Mouse (Mus musculus): Measurements from ENCODE around the gene Smox. TPM values are rescaled to one million over a fixed set of nuclear protein-coding genes. Genes with fewer than 3 reads are reported as not detected.
A peak's percentile ranks its signal among the peaks of the same experiment; 100 is the strongest.

Gene Smox
- total RNA-seq, 2 experiments from 2014 or later, result 84.5 to 85.8 TPM

- H3K27ac ChIP-seq, result peak overlapping the region; percentile 36
- TF ChIP-seq CTCF (conservative IDR thresholded peaks at IDR 0.05), result no peak
Measured at GRCm38 (mm10) chr2:131505431-131505830, 14.1 kb downstream of the Smox start.

DNA sequence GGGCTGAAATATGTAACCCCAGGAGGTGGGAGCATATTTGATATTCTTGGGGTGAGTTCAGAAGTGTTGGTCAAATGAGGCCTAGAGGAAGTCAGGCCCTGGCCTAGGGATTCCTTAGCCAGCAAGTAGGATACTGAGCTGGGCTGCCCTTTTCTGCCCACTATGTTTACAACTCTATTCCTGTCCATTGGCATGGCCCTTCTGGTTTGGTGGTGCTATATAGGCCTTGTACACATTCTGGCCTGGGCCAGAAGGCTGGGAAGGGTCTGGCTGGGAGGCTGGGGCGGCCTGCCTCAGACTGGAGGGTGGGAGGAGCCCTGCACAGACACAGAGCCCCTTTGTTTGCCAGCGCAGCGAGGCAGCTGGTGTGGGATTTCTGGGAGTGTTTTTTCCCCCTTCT is 15.1 kb downstream of the Smox start:
- Histone ChIP-seq H3K27ac (peak overlapping the region; percentile 81), H3K4me3 (no peak overlapping the region)
- TF ChIP-seq CTCF (conservative IDR thresholded peaks at IDR 0.05), result no peak
- no peak for DNase-seq (ENCODE audit: low spot score in 2 of 2)

More at GRCm38 (mm10) chr2:131505431-131505830, 14.1 kb downstream of the Smox start:
- no peak overlapping the region for H3K4me3 ChIP-seq
- no peak for DNase-seq (ENCODE audit: low spot score in 2 of 2)

DNA sequence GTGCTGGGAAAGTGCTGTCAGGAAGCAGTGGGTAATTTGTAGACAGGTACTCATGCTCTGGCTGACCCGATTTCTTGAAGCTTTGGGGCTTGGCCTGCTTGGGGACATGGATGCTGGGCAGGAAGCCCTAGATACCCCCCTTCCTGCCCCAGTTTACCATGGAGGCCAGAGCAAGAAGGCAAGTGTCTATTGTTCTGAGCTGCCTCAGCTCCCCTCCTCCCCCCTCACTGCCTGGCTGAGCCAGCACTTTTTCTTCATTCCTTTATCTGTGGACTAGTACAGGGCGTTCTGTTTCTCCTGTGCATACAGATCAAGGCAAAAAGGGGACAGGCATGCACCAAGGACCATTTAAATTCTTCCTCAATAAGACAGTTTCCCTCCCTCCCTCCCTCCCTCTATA is 17.2 kb downstream of the Smox start:
- H3K4me3 ChIP-seq, result no peak overlapping the region
- peak; percentile 55 to 77 for DNase-seq (ENCODE audit: low spot score in 2 of 2)
- peak overlapping the region; percentile 81 for H3K27ac ChIP-seq
- TF ChIP-seq CTCF (conservative IDR thresholded peaks at IDR 0.05), result no peak

DNA sequence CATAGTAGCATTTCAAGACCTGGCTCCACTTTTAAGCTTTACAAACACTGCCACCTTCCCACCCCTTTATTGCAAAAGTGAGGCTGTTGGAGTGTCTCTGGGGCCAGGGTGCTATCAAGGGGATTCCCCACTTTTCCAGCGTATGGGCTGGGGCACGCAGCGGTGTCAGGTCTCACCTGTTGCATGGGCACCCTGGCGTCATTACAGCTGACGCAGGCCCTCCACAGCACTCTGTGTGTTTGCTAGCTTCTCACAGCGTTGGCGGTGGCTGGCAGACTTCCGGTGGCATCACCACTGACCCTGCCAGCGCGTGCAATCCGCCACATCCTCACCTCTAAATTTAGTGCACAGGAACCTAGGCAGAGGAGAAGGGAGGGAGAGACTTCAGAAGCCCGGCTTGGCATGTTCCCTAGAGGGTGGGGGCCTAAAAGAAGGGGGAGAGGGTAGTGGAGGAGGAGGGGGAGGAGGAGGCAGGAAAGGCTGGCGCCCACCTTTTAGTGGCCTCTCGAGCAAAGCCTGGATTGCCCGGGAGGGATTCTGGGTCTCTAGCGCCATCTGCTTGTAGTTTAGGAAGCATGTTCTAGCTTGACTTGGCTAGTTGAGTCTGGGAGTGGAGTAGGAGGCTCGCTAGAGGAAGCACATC is 18.5 kb downstream of the Smox start:
- DNase-seq (ENCODE audit: low spot score in 2 of 2), result peak; percentile 72 to 74
- Histone ChIP-seq H3K27ac (peak overlapping the region; percentile 81), H3K4me3 (peak overlapping the region; percentile 40)
- TF ChIP-seq CTCF (conservative IDR thresholded peaks at IDR 0.05), result peak; percentile 91

DNA sequence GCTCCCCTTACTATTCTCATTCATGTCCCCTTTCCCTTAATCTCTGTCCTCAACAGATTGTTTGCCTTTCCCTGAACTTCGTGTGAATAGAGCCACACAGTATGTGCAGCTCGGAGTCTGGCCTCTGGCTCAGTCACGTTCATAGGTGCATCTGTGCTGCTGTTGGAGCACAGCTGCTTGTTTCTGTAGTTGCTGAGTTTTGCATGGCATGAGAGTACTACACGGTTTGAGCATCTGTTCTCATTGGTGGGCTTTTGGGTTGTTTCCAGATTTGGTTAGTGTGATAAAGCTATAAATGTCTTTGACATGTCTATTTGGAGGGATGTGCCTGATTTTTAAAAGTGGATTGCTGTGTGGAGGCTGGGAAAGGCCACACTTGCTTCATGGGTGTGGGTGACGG is 19.2 kb downstream of the Smox start:
- Histone ChIP-seq H3K27ac (peak overlapping the region; percentile 81), H3K4me3 (peak overlapping the region; percentile 22)
- TF ChIP-seq CTCF (conservative IDR thresholded peaks at IDR 0.05), result no peak
- no peak for DNase-seq (ENCODE audit: low spot score in 2 of 2)

GRCm38 (mm10) chr2:131513477-131513876 is 22.2 kb downstream of the Smox start:
- Histone ChIP-seq H3K27ac (peak overlapping the region; percentile 46), H3K4me3 (no peak overlapping the region)
- TF ChIP-seq CTCF (conservative IDR thresholded peaks at IDR 0.05), result no peak
- DNase-seq (ENCODE audit: low spot score in 2 of 2), result no peak

DNA sequence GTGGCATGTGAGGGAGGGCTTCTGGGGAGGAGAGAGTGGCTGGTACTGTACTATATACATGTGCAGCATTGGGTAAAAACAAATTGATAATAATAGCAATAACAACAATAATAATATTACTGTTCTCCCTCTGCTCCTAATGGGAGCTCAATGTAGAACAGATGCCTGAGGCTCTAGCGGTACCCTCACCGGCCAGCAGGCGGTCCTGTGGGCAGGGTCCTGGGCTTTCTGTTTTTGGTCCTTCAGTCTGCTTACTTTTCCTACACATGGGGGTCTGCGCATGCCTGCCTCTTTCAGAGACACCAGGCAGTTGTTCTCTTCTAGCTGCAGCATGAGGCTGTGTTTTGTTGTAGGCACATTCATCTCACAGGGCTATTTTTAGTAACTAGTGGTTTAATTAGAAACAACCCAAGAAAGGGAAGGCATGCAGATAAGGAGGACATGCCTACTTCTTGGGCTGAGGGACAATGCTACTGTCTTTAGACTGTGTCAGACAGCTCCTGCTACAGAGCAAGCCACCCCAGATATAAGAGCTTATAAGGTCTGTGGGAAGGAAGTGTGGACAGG is 22.8 kb downstream of the Smox start:
- no peak for DNase-seq (ENCODE audit: low spot score in 2 of 2)
- peak overlapping the region; percentile 46; the same call in 1 of the 2 replicates for H3K27ac ChIP-seq
- no peak overlapping the region for H3K4me3 ChIP-seq
- TF ChIP-seq CTCF (conservative IDR thresholded peaks at IDR 0.05), result peak; percentile 56

- Histone ChIP-seq H3K4me3 (no peak overlapping the region), H3K27ac (no peak overlapping the region)
- peak; percentile 35 for TF ChIP-seq CTCF (conservative IDR thresholded peaks at IDR 0.05)
- no peak for DNase-seq (ENCODE audit: low spot score in 2 of 2)
Measured at GRCm38 (mm10) chr2:131517550-131517949, 26.3 kb downstream of the Smox start.

GRCm38 (mm10) chr2:131518790-131519189 is 27.5 kb downstream of the Smox start:
- TF ChIP-seq CTCF (conservative IDR thresholded peaks at IDR 0.05), result no peak
- DNase-seq (ENCODE audit: low spot score in 2 of 2), result no peak

GRCm38 (mm10) chr2:131520743-131521142 is 29.4 kb downstream of the Smox start:
- Histone ChIP-seq H3K4me3 (no peak overlapping the region), H3K27ac (no peak overlapping the region)
- no peak for DNase-seq (ENCODE audit: low spot score in 2 of 2)
- TF ChIP-seq CTCF (conservative IDR thresholded peaks at IDR 0.05), result no peak

More at GRCm38 (mm10) chr2:131518790-131519189, 27.5 kb downstream of the Smox start:
- Histone ChIP-seq H3K4me3 (no peak overlapping the region), H3K27ac (no peak overlapping the region)

DNA sequence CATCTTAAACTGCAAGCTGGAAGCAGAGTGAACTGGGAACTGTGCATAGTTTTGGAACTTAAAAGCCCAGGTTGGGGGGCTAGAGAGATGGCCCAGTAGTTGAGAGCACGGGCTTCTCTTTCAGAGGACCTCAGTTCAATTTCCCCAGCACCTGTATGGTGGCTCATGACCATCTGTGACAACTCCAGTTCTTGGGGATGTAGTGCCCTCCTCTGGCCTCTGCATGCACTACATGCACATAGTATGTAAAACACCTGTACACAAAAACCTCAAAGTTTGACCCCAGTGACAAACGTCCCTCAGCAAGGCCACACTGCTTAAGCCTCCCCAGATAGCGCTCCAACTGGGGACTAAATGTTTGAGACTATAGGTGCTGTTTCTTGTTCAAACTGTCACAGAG is 35.8 kb downstream of the Smox start:
- TF ChIP-seq CTCF (conservative IDR thresholded peaks at IDR 0.05), result peak; percentile 74
- Histone ChIP-seq H3K4me3 (no peak overlapping the region), H3K27ac (no peak overlapping the region)
- no peak for DNase-seq (ENCODE audit: low spot score in 2 of 2)

DNA sequence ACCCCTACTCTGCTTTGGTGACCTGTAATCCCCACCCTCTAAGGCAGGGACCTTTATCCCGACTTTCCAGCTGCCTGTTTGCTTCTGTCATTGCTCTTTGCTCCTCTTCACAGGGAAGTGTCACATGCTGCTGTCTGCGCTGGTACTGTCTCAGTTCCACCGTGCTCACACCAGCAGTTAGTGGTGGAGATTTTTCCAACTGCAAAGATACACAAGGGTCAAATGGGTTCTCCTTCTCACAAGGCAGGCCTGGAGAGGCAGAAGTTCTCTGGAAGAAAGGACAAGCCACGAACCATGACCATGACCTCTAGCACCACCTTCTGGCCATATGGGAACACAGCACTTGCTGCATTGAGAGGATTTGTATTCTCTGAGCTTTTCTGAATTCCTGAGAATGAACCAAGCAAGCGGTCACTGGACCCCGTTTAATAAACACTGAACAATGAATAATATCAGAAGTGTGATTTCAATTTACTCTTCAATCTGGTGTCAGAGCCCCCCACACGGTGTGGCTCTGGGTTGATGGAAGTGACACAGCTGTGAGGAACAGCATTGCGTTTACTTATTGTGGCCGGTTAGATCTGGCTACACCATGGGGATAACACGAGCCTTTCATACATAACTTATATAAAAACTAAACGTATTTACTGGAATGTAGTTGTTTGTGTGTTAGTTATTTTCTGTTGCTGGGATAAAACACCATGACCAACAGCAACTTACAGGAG is 38.8 kb downstream of the Smox start:
- H3K27ac ChIP-seq, result no peak overlapping the region

GRCm38 (mm10) chr2:131530623-131531008 is 39.3 kb downstream of the Smox start:
- TF ChIP-seq CTCF (conservative IDR thresholded peaks at IDR 0.05), result peak; percentile 80
- peak in 1 of 2 experiments; percentile 58 for DNase-seq (ENCODE audit: low spot score in 2 of 2)
- Histone ChIP-seq H3K27ac (no peak overlapping the region), H3K4me3 (no peak overlapping the region)

More for the DNA sequence above, 38.8 kb downstream of the Smox start:
- peak; percentile 68 to 79 for DNase-seq (ENCODE audit: low spot score in 2 of 2)
- peak; percentile 81 for TF ChIP-seq CTCF (conservative IDR thresholded peaks at IDR 0.05)
- H3K4me3 ChIP-seq, result no peak overlapping the region
